In genomic region chr5:20876934-20877426, GRCm38 (mm10) we compare ENCODE assay signal across 24 mouse cellular contexts.
"Had no signal": no experiment of that assay in that cellular context is flagged by ENCODE, and none has a peak within 500 bp of the region (broad histone marks: within the 10 kb centered on the region; RNA-seq: fewer than 3 reads in every experiment).

No protein-coding gene starts in this region.

- H3K36me3 ChIP-seq: heart, embryonic 10.5 days; heart, embryonic 12.5 days; hindbrain, embryonic 13.5 days; hindbrain, embryonic 15.5 days; intestine, embryonic 15.5 days; limb, embryonic 10.5 days; limb, embryonic 12.5 days; liver, embryonic 13.5 days; liver, embryonic 15.5 days had no signal

- H3K27ac ChIP-seq: heart, embryonic 10.5 days; hindbrain, embryonic 13.5 days; hindbrain, embryonic 15.5 days; hindbrain, postnatal 0 days; intestine, embryonic 15.5 days; limb, embryonic 10.5 days; limb, embryonic 12.5 days; liver, embryonic 13.5 days; liver, embryonic 15.5 days had no signal

- H3K9ac ChIP-seq: heart, embryonic 12.5 days; hindbrain, embryonic 13.5 days; hindbrain, embryonic 15.5 days; intestine, embryonic 15.5 days; limb, embryonic 12.5 days; liver, embryonic 13.5 days; liver, embryonic 15.5 days; liver, postnatal 0 days had no signal

- ATAC-seq: hindbrain, postnatal 0 days; intestine, embryonic 15.5 days; intestine, postnatal 0 days; liver, postnatal 0 days had no signal

- H3K4me3 ChIP-seq: heart, embryonic 10.5 days; heart, embryonic 12.5 days; hindbrain, embryonic 13.5 days; hindbrain, embryonic 15.5 days; intestine, embryonic 15.5 days; limb, embryonic 10.5 days; limb, embryonic 12.5 days; liver, embryonic 13.5 days; liver, embryonic 15.5 days had no signal

- DNase-seq: gastrocnemius, postnatal 10 days; gastrocnemius, postnatal 25 days; heart, adult 11 months; heart, postnatal 14 days; heart, postnatal 36 days; kidney, adult 18-20 months; kidney, adult 8-10 months; kidney, postnatal 10 days; kidney, postnatal 36 days; layer of hippocampus, adult 9-11 months; layer of hippocampus, postnatal 36 days; liver; liver, embryonic 13.5 days; liver, postnatal 0 days had no signal

- H3K9me3 ChIP-seq: heart, embryonic 10.5 days; heart, embryonic 12.5 days; hindbrain, embryonic 13.5 days; hindbrain, embryonic 15.5 days; intestine, embryonic 15.5 days; limb, embryonic 10.5 days; limb, embryonic 12.5 days; liver, embryonic 13.5 days; liver, embryonic 15.5 days had no signal

- H3K27me3 ChIP-seq: heart, embryonic 12.5 days; hindbrain, embryonic 13.5 days; hindbrain, embryonic 15.5 days; intestine, embryonic 15.5 days; limb, embryonic 12.5 days; liver, embryonic 13.5 days; liver, embryonic 15.5 days had no signal
